Mouse (Mus musculus): ENCODE results near the gene Sf3a2. TPM values are rescaled to one million over a fixed set of nuclear protein-coding genes. Genes with fewer than 3 reads are reported as not detected.

Gene Sf3a2
- polyA plus RNA-seq, 1 experiment from 2014 or later, result 77.4 TPM

DNA sequence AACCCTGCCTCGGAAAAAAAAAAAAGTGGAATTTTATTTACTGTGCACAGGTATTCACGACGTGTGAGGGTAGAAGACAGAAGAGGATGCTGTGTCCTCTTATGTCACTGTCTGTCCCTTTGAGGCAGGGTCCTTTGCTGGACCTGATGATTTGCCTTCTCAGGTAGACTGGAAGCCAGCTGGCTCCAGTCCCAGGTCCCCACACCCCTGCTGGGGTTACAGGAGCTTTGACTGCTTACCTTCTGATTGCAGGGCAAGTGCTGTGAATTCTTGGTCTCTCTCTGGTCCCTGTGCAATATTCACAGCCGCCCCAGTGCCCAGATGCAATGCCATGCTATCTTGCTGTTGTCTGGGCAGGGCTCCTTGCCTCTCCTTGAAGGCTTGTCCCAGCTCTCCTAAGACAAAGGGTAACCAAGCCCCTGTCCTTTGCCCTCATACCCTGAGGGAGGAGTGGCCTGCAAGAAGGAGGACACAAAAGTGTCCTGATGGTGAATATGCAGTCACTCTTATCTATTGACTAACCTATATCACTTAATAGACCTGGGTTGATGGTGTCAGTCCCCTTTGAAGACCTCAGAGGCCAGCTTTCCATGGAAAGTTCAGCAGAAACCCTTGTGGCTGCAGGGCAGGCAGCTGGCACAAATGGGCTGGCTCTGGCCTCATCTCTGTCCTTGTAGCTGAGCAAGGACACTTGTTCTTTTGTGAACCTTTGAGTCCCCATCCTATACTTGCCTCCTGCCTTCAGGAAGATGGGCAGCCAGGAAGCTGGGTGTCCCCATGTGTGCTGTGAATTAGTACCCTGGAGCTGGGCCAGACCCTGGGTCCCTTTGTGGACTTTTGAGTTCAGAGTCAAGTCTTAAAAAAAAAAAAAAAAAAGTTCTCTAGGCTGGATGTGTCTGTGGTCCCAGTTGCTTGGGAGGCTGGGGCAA lies 37.1 kb upstream of the Sf3a2 start:
- Histone ChIP-seq H3K4me3 (no peak overlapping the region), H3K9me3 (no peaks in the 10 kb centered on the region), H3K9ac (no peak overlapping the region; the same call in 1 of the 2 replicates), H3K4me2 (replicated peaks) (no peak overlapping the region), H3K27me3 (no peaks in the 10 kb centered on the region), H3K4me1 (peaks cover 41% of the 10 kb centered on the region), H3K27ac (no peak overlapping the region), H3K36me3 (peaks cover 20% of the 10 kb centered on the region)
- WGBS, result 82% methylated on average over 4 of the region's 4 CpGs
- ATAC-seq (ENCODE audit: low FRiP score, low read depth), result no peak

DNA sequence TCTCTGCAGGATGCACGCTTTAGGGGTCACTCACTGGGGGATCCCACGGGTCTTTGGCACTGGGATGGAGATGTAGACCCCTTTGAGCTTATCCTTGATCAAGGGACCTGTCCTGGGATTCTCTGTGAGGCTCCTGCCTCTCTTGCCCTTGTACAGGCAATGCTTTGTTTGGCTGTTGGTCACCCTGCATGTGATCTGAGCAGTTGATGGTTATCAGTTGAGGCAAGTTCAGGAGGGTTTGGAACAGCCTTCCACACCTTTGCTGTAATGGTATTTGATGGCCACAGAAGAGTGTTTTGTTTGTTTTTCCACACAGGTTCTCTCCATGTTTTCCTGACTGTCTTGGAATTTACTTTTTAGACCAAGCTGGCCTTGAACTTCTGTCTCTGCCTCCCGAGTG lies 36.2 kb upstream of the Sf3a2 start:
- Histone ChIP-seq H3K27ac (no peak overlapping the region), H3K4me3 (no peak overlapping the region), H3K9ac (no peak overlapping the region), H3K36me3 (peaks cover 30% of the 10 kb centered on the region), H3K4me1 (peaks cover 31% of the 10 kb centered on the region), H3K9me3 (no peaks in the 10 kb centered on the region), H3K4me2 (replicated peaks) (no peak overlapping the region), H3K27me3 (no peaks in the 10 kb centered on the region)
- ATAC-seq (ENCODE audit: low FRiP score, low read depth), result no peak
- WGBS, result 79% methylated on average over 3 of the region's 3 CpGs

DNA sequence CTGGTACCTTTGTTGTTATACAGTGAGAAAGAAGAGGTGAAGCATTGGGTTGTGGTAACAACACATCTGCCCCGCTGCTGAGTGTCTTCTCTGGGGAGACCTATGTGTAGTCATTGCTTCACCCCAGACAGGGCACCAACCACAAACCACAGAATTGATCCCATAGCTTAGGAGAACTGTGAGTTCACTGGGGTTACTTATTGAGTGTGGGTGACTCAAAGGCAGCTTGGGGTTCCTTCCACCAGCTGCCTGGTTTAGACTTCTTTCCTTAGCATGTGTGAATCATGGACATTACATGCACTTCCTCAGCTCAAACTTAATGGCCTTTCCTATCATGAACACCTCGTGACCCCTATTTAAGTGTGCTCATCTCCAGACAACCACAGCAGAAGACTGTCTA lies 34.5 kb upstream of the Sf3a2 start:
- Histone ChIP-seq H3K27ac (no peak overlapping the region), H3K27me3 (no peaks in the 10 kb centered on the region), H3K9me3 (no peaks in the 10 kb centered on the region), H3K9ac (no peak overlapping the region), H3K4me2 (replicated peaks) (no peak overlapping the region), H3K4me1 (peaks cover 15% of the 10 kb centered on the region), H3K4me3 (no peak overlapping the region), H3K36me3 (peaks cover 46% of the 10 kb centered on the region)
- WGBS, result 87% methylated on average over 2 of the region's 2 CpGs
- ATAC-seq (ENCODE audit: low FRiP score, low read depth), result no peak

DNA sequence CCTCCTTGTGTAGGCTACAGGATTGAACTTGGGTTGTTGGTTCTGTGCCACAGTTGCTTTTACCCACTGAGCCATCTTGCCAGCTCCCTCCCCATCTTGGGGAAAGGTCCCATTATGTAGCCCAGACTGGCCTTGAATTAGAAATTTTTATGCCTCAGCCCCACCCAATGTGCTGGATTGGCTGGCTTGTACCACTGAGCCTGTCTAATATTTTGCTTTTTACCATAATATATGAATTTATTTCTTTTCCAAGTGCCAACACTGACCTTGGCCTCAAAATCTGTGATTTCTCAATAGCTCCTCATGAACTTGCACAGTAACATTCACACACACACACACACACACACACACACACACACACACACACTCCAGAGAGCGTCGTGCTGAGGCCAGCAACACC lies 32.3 kb upstream of the Sf3a2 start:
- Histone ChIP-seq H3K27ac (no peak overlapping the region), H3K27me3 (no peaks in the 10 kb centered on the region), H3K4me1 (peaks cover 11% of the 10 kb centered on the region), H3K36me3 (peaks cover 66% of the 10 kb centered on the region), H3K9ac (no peak overlapping the region), H3K4me2 (replicated peaks) (no peak overlapping the region), H3K9me3 (no peaks in the 10 kb centered on the region), H3K4me3 (no peak overlapping the region)
- 70% methylated on average over 2 of the region's 2 CpGs for WGBS
- no peak for ATAC-seq (ENCODE audit: low FRiP score, low read depth)

DNA sequence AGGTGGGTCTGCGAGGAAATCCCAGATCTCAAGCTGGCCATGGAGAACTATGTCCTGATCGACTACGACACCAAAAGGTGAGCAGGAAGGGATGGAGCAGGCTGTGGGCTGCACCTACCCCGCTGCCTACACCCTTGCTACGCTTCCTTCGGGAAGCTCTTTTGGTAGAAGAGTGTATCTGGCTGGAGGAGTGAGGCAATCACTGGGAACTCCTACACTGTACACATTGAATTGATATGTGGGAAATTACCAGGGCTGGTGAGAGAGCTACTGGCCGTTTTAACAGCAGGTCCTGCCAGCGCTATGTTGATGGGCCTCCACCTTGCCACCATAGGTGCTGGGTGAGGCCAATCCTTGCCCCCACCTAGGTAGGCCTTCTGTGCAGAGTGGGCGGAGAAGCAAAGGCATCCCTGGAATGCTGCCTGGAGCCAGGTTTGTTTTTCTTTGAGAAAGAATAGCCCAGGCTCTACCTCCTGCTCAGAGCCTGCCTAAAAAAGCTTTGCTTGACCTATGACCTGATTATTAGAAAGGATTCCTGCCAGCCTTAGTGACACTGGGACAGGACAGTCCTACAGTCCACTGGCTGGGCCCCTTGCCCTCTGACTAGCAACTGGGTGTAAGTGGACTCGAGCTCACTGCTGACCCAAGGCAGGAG lies 31.7 kb upstream of the Sf3a2 start:
- Histone ChIP-seq H3K4me3 (no peak overlapping the region), H3K4me2 (replicated peaks) (no peak overlapping the region), H3K4me1 (peaks cover 6% of the 10 kb centered on the region), H3K9ac (no peak overlapping the region), H3K27me3 (no peaks in the 10 kb centered on the region), H3K27ac (no peak overlapping the region), H3K9me3 (no peaks in the 10 kb centered on the region), H3K36me3 (peaks cover 72% of the 10 kb centered on the region)
- no peak for ATAC-seq (ENCODE audit: low FRiP score, low read depth)
- whole genome bisulfite sequencing, result 80% methylated on average over 10 of the region's 10 CpGs

DNA sequence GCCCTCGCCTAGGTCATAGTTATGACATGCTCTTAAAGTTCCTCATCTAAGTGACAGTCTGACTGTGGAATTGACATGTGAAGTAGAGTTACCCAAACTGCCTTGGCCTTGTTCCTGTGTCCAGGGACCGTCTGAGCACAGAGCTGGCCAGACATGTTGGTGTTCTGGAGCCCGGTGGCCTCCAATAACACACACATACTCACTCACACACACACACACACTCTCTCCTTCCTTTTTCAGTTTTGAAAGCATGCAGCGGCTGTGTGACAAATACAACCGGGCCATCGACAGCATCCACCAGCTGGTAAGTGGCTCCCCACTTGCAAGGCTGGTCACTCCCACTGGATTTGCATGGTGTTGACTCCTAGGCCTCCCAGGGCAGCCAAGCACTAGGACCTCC lies 29.6 kb upstream of the Sf3a2 start:
- Histone ChIP-seq H3K9me3 (no peaks in the 10 kb centered on the region), H3K36me3 (peaks cover 89% of the 10 kb centered on the region), H3K27me3 (no peaks in the 10 kb centered on the region), H3K4me2 (replicated peaks) (no peak overlapping the region), H3K9ac (no peak overlapping the region), H3K27ac (no peak overlapping the region), H3K4me3 (no peak overlapping the region), H3K4me1 (no peaks in the 10 kb centered on the region)
- 85% methylated on average over 6 of the region's 6 CpGs for WGBS
- no peak for ATAC-seq (ENCODE audit: low FRiP score, low read depth)

DNA sequence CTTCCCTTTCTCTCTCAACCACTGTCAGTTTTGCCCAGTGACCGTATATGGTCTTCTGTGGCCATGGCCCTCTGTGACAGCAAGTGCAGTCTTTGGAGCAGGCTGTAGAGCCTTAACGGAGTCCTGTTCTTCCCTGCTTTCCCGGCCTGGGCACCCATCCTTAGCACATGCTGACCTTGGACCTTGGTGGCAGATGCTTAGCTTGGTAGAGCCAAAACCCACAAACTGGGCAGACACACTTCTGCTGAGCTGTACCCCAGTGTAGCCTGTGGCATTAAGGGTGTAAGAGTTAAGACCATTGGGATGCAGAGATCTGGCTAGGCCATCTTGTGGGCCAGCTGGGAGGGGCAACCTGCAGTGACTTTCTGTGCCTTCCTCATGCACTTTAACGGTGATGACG lies 24.2 kb upstream of the Sf3a2 start:
- Histone ChIP-seq H3K36me3 (peaks cover 98% of the 10 kb centered on the region), H3K27ac (peak overlapping the region; percentile 67), H3K4me3 (no peak overlapping the region), H3K9me3 (no peaks in the 10 kb centered on the region), H3K27me3 (no peaks in the 10 kb centered on the region), H3K4me1 (peaks cover 13% of the 10 kb centered on the region), H3K9ac (peak overlapping the region; percentile 43), H3K4me2 (replicated peaks) (no peak overlapping the region)
- 87% methylated on average over 5 of the region's 5 CpGs for WGBS
- no peak for ATAC-seq (ENCODE audit: low FRiP score, low read depth)

DNA sequence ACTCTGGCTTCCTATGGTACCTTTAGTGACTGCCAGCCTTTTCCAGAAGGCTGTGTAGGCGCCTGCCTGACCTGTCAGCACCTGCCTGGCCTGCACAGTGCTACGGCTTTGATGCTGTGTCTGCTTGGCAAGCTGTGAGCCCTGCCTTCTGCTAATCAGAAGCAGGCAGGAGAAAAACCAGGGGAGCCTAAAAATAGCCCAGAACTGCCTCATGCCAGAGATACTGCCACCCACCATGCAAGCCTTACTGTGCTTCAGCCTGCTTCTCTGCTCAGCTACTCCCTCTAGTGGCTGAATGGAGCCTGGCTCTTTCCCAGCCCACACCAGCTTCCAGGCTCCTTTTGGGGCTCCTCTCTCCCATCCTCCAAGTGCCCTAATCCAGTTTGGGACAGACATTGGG lies 23.4 kb upstream of the Sf3a2 start:
- no peak overlapping the region; the same call in 1 of the 2 replicates for H3K9ac ChIP-seq
- WGBS, result 28% methylated on average over 2 of the region's 2 CpGs
- H3K36me3 ChIP-seq, result peaks cover 100% of the 10 kb centered on the region
- peak; percentile 68; the same call in 1 of the 2 replicates for ATAC-seq (ENCODE audit: low FRiP score, low read depth)
- H3K27ac ChIP-seq, result peak overlapping the region; percentile 67; the same call in 1 of the 2 replicates
- no peaks in the 10 kb centered on the region for H3K27me3 ChIP-seq
- H3K4me2 ChIP-seq (replicated peaks), result no peak overlapping the region
- no peak overlapping the region for H3K4me3 ChIP-seq
- H3K4me1 ChIP-seq, result peaks cover 13% of the 10 kb centered on the region
- H3K9me3 ChIP-seq, result no peaks in the 10 kb centered on the region

DNA sequence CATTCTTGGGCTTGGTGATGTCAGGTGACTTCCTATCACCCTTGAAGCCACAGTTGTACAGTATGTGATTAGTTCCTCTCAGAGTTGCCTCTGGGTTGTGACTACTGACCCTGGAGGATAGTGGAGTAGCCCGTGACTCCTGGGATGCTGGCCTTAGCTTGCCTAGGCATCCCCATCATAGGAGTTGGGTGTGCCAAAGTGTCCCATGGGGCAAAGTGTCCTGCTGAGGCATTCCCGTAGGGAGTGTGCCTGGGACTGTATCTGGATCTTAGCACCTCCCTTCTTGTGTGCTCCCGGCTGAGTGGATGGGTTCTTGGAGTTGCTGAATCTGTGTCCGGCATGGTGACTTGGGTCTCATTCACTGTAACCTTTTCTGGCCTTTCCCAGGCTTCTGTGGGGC lies 23.0 kb upstream of the Sf3a2 start:
- 0 out of 2 replicates have a peak overlapping the region, but pooled peaks have one; percentile 31 for H3K9ac ChIP-seq
- WGBS, result 89% methylated on average over 4 of the region's 4 CpGs
- peaks cover 13% of the 10 kb centered on the region for H3K4me1 ChIP-seq
- H3K9me3 ChIP-seq, result no peaks in the 10 kb centered on the region
- no peak overlapping the region for H3K27ac ChIP-seq
- no peak overlapping the region for H3K4me3 ChIP-seq
- ATAC-seq (ENCODE audit: low FRiP score, low read depth), result no peak
- H3K4me2 ChIP-seq (replicated peaks), result no peak overlapping the region
- peaks cover 100% of the 10 kb centered on the region for H3K36me3 ChIP-seq
- no peaks in the 10 kb centered on the region for H3K27me3 ChIP-seq

DNA sequence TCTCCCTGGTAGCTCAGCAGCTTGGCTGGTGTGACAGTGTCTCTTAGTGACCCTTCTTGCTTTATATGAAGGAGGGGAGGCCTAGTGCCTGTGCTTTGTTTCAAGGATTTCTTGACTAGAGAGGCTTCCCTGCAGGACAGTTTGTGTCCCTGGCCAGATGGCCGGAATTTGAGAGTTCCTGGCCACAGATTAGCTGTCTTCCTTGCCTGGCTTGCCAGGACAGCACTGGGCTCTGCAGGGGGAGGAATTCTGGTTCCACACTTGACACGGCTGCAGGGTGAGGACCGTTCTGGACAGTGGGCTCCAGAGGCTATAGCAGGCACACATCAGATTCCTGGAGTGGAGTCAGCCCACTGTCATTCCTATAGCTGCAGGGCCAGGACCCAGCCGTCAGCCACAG lies 22.3 kb upstream of the Sf3a2 start:
- Histone ChIP-seq H3K9ac (peak overlapping the region; percentile 35; the same call in 1 of the 2 replicates), H3K36me3 (peaks cover 100% of the 10 kb centered on the region), H3K27ac (no peak overlapping the region), H3K27me3 (no peaks in the 10 kb centered on the region), H3K4me1 (peaks cover 13% of the 10 kb centered on the region), H3K9me3 (no peaks in the 10 kb centered on the region), H3K4me3 (no peak overlapping the region), H3K4me2 (replicated peaks) (no peak overlapping the region)
- whole genome bisulfite sequencing, result 86% methylated on average over 4 of the region's 4 CpGs
- no peak for ATAC-seq (ENCODE audit: low FRiP score, low read depth)

DNA sequence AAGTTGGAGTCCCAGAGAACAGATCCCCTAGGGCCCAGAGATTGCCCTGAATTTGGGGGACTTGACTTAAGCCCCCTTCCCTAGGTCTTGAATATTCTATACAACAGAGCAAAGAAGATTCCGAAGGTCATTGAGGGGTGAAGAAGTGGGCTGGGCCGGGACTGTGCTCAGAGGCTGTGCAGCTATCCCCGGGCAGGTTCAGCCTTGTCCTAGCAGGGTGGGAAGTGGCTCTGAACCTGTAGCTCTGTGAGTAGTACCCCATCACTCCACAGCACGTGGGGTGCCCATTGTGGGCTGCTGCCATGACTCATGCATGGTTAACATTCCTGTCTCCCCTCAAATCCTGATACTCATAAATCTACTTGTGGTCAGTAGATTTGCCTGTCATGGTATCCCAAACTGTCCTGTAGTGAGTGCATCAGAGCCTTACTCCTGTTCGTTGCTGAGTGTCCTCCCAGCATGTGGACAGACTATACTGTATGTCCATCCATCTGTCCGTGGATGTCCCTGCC lies 21.6 kb upstream of the Sf3a2 start:
- Histone ChIP-seq H3K27me3 (no peaks in the 10 kb centered on the region), H3K9me3 (no peaks in the 10 kb centered on the region), H3K4me1 (peaks cover 13% of the 10 kb centered on the region), H3K27ac (no peak overlapping the region), H3K9ac (0 out of 2 replicates have a peak overlapping the region, but pooled peaks have one; percentile 35), H3K4me2 (replicated peaks) (no peak overlapping the region), H3K36me3 (peaks cover 100% of the 10 kb centered on the region), H3K4me3 (no peak overlapping the region)
- ATAC-seq (ENCODE audit: low FRiP score, low read depth), result no peak
- WGBS, result 88% methylated on average over 6 of the region's 6 CpGs

DNA sequence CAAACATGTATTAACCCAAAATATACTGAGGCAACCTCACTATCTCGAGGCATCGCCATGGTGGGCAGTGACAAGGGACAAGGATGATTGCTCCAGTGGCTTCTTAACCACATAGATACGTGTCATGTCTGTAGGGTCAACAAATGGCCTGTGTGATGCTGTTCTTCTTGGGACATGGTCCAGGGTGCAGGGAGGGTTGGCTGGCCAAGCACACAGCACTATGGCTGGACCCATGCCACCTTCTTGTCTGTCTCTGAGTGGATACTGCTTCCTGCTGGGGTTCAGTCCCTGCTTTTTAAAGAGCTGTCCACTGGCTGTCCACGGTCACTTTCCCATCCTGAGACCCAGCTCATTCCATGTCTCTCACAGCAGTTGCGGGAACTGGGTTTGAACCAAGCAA lies 20.9 kb upstream of the Sf3a2 start:
- Histone ChIP-seq H3K4me3 (no peak overlapping the region), H3K27me3 (no peaks in the 10 kb centered on the region), H3K36me3 (peaks cover 100% of the 10 kb centered on the region), H3K4me2 (replicated peaks) (no peak overlapping the region), H3K9ac (no peak overlapping the region), H3K4me1 (peaks cover 13% of the 10 kb centered on the region), H3K9me3 (no peaks in the 10 kb centered on the region), H3K27ac (no peak overlapping the region)
- ATAC-seq (ENCODE audit: low FRiP score, low read depth), result no peak
- whole genome bisulfite sequencing, result 90% methylated on average over 5 of the region's 5 CpGs

Measured in limb, embryonic 13.5 days (tissue).